Mouse (Mus musculus) G1E (cell line): ENCODE data around the gene 3110009E18Rik.

ENCODE experiments used
- CTCF ChIP-seq: IDR thresholded peaks from 2 replicates; pipeline ENCODE4 v1.5.1; 2012; ENCODE audit warnings: low read depth, low read length, inconsistent platforms, mixed read lengths
- GATA2 ChIP-seq: IDR thresholded peaks from 2 replicates; pipeline ENCODE4 v1.6.1; 2012; ENCODE audit warnings: low read depth, low read length, inconsistent platforms, borderline replicate concordance
- POLR2AphosphoS5 ChIP-seq: IDR thresholded peaks from 2 replicates; pipeline ENCODE4 v1.6.1; 2012; ENCODE audit warnings: low read depth, low read length, inconsistent platforms; ENCODE audit not compliant: insufficient replicate concordance

DNA sequence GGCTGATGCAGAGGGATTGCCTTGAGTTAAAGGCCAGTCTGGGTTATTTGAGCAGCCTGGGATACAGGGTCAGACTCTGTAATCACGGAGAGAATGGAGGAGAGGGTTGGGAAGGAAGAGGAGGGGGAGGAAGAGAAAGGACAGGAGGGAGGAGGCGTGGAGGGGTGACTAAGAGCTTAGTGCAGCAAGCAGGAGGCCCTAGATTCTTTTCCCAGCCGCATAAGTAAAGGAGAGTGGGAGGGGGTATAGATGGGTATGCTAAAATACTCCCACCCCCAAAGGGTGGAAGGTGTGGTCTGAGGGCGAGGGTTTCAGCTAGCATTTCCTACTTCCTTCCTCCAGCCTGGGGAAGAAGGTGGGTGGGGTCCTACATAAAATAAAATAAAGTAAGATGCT is 46.7 kb upstream of the 3110009E18Rik start:
- TF ChIP-seq CTCF (no peak), POLR2AphosphoS5 (no peak), GATA2 (no peak)
